Mouse (Mus musculus) forebrain, embryonic 12.5 days (tissue): ENCODE measurements around the gene Fam120b. TPM values are rescaled to one million over a fixed set of nuclear protein-coding genes. Genes with fewer than 3 reads are reported as not detected.
A peak's percentile ranks its signal among the peaks of the same experiment; 100 is the strongest.

Experiments used
- ATAC-seq: fragments of 200-750 bp; cut with Nextera tagmentation; 2 replicates; pipeline ENCODE4 v1.8.0; 2017; ENCODE audit warnings: moderate TSS enrichment; ENCODE audit not compliant: low FRiP score
- H3K27ac ChIP-seq: fragments of 300-500 bp; sonication (generic); 2 replicates; pipeline ENCODE4 v1.5.1; 2016; ENCODE audit warnings: mild to moderate bottlenecking
- H3K27me3 ChIP-seq: fragments of 300-500 bp; sonication (generic); 2 replicates; pipeline ENCODE4 v1.6.1; 2016; ENCODE audit warnings: mild to moderate bottlenecking
- H3K36me3 ChIP-seq: fragments of 300-500 bp; sonication (generic); replicated peaks from 2 replicates; pipeline ENCODE4 v1.6.1; 2016; ENCODE audit warnings: mild to moderate bottlenecking
- H3K4me1 ChIP-seq: fragments of 300-500 bp; sonication (generic); 2 replicates; pipeline ENCODE4 v1.6.1; 2016
- H3K4me2 ChIP-seq: fragments of 300-500 bp; sonication (generic); 2 replicates; pipeline ENCODE4 v1.6.1; 2016; ENCODE audit warnings: mild to moderate bottlenecking, moderate library complexity
- H3K4me3 ChIP-seq: fragments of 300-500 bp; sonication (generic); replicated peaks from 2 replicates; pipeline ENCODE4 v1.5.1; 2016; ENCODE audit warnings: mild to moderate bottlenecking
- H3K9ac ChIP-seq: fragments of 300-500 bp; sonication (generic); 2 replicates; pipeline ENCODE4 v1.6.1; 2016; ENCODE audit warnings: mild to moderate bottlenecking
- H3K9me3 ChIP-seq: fragments of 300-500 bp; sonication (generic); 2 replicates; pipeline ENCODE4 v1.6.1; 2016
- WGBS: fragments of 180-500 bp; shearing (Covaris S2); methylation state at CpG from one replicate; pipeline ENCODE4 v1.1.7; 2016; 5-methylcytosine and 5-hydroxymethylcytosine counted together
- polyA plus RNA-seq: library from polyadenylated mRNA; unstranded; fragments of >200 nt; fragmentation: Nextera tagmentation; extraction: Ambion mirVana; gene quantifications from 2 replicates; pipeline ENCODE4 v1.2.1, GENCODE M21; 2016

The Fam120b gene
- polyA plus RNA-seq, result 41.4 and 42.1 TPM in 2 replicates

DNA sequence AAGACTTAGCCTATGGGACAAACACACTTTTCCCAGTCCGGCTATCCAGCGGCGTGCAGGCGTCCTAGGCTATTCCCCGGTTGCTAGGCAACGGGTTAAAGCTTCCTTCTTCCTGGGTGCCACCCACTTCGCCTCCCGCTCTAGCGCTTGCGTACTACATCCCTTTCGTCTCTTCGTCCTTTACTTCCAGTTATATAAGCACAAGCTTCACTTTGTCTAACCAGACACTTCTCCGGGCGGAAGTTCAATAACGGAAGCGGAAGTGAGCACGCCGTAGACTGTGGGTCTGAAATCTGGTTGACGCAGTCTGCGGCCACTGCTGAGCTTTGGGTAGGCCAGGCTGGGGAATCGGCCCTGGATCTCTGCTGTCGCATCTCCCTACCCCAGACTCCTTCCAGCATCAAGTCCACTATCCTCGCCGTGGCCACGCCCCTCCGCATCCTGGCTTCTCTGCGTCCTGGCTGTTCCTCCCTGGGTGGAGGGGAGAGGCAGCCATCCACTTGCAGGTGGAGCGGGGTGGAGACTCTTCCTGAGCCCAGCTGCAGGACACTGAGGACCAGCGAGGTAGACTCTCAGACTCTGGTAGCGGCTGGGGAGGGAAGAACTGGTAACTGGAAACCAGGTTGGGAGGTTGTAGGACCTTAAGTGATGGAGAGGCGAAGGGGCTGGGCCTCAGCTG lies at the start of gene Fam120b:
Fam120b (plus strand) TSS at position 206 of the 679 bp plus-strand sequence.
- WGBS, result 1% methylated on average over 31 of the region's 31 CpGs
- Histone ChIP-seq H3K4me1 (peaks cover 33% of the 10 kb centered on the region), H3K9me3 (no peaks in the 10 kb centered on the region), H3K27me3 (peaks cover 13% of the 10 kb centered on the region), H3K36me3 (no peaks in the 10 kb centered on the region), H3K27ac (peak within 1 kb of the TSS; percentile 89), H3K9ac (peak within 1 kb of the TSS; percentile 74), H3K4me2 (peak within 1 kb of the TSS; percentile 91), H3K4me3 (peak within 1 kb of the TSS; percentile 62)
- ATAC-seq, result peak; percentile 98

DNA sequence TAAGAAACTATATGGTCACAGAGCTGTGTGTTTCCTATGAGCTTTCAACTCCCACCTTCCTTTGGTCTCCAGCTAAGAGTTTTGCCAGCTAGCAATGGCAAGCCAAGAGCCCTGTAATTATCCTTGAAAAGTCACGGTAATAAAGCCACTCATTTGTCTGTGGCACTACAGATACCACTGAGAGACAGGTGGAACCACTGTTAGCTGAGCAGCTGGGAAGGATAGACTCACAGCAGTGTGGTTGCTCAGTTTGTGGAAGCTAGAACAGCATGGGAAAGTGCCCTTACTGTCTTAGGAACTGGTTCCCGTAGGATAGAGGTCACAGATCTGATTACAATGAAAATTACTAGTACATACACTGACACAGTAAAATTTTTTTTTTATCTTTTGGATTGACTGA lies 45.9 kb upstream of the Fam120b start:
- H3K4me2 ChIP-seq, result no peak overlapping the region
- no peak overlapping the region for H3K4me3 ChIP-seq
- no peak overlapping the region for H3K9ac ChIP-seq
- no peaks in the 10 kb centered on the region for H3K27me3 ChIP-seq
- no peaks in the 10 kb centered on the region for H3K4me1 ChIP-seq
- no peak overlapping the region for H3K27ac ChIP-seq
- H3K9me3 ChIP-seq, result no peaks in the 10 kb centered on the region
- WGBS, result 87% methylated on average over 2 of the region's 2 CpGs
- H3K36me3 ChIP-seq, result no peaks in the 10 kb centered on the region
- no peak for ATAC-seq

DNA sequence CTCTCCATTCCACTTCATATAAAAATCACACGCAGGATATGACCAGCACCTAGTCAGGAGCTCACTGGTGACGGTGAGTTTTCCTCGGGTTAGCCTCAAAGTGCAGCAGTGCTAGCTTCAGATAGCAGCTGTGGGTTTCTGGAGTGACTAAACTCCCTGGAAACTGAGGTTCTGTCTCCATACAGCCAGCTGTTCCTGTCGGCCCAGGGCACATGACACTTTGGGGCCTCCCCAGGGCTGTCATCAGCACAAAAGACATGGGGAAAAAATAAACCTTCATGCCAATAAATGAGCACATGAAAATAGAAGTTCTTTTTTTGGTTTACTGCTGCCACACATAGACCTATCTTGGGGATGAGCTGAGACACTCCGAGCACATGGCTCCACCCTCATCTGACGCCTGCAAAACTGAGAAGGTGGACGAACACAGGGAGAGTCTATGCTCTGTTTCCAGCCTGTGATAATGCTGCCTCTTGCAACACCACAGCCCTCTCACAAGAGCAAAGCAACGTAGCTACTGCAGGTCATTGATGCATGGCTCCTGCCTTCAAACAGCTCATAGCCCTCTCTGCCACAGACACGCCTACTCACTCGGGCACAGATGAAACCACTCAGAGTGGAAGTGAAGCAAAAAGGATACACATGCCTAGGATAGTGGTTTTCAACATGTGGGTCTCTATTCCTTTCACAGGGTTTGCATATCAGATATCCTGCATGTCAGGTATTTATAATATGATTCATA lies 43.0 kb upstream of the Fam120b start:
- Histone ChIP-seq H3K36me3 (no peaks in the 10 kb centered on the region), H3K27me3 (no peaks in the 10 kb centered on the region), H3K4me3 (no peak overlapping the region), H3K9me3 (no peaks in the 10 kb centered on the region), H3K4me1 (no peaks in the 10 kb centered on the region), H3K27ac (no peak overlapping the region), H3K9ac (no peak overlapping the region), H3K4me2 (no peak overlapping the region)
- no peak for ATAC-seq
- 76% methylated on average over 10 of the region's 10 CpGs for WGBS

DNA sequence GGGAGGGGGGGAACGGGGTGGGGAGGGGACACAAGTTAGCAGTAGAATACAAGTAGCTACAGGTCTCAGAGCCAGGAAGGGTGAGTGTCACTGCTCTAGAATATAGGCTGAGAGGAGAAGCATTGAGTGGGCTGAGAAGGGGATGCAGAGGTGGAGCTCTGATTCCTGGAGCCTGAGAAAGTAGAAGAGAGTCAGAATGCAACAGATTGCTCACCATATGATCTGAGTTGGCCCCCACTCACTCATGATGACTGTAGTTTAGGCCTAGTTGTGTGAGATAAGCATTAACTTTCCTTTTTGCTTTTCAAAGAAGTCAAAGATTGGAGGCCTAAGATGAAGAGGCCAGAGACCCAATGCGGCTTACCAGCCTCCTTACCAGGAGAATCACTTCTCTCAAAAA lies 42.0 kb upstream of the Fam120b start:
- no peaks in the 10 kb centered on the region for H3K27me3 ChIP-seq
- ATAC-seq, result no peak
- H3K9ac ChIP-seq, result no peak overlapping the region
- no peak overlapping the region for H3K4me3 ChIP-seq
- no peak overlapping the region for H3K27ac ChIP-seq
- H3K4me1 ChIP-seq, result no peaks in the 10 kb centered on the region
- H3K4me2 ChIP-seq, result no peak overlapping the region
- no peaks in the 10 kb centered on the region for H3K36me3 ChIP-seq
- no peaks in the 10 kb centered on the region for H3K9me3 ChIP-seq
- WGBS, result 88% methylated on average over 2 of the region's 2 CpGs

DNA sequence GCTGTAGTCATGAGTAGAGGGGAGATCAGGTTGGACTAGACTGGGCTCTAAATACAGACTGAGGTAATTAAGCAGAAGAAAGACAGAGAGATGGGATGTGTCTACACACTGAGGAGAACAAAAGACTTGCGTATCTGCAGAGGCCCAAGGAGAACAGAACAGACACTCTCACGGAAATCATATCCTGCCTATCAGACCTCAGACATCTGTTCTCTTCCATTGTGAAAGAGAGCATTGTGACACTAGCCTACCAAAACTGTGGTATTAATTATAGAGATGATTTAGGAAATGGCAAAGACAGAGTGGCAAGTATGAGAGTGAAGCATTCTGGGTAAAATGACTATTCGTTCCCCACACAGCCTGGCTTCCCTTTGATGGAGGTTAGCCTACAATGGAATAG lies 40.9 kb upstream of the Fam120b start:
- Histone ChIP-seq H3K4me1 (no peaks in the 10 kb centered on the region), H3K9ac (no peak overlapping the region), H3K4me3 (no peak overlapping the region), H3K4me2 (no peak overlapping the region), H3K27me3 (no peaks in the 10 kb centered on the region), H3K9me3 (no peaks in the 10 kb centered on the region), H3K27ac (no peak overlapping the region), H3K36me3 (no peaks in the 10 kb centered on the region)
- 91% methylated on average over 3 of the region's 3 CpGs for WGBS
- no peak for ATAC-seq

DNA sequence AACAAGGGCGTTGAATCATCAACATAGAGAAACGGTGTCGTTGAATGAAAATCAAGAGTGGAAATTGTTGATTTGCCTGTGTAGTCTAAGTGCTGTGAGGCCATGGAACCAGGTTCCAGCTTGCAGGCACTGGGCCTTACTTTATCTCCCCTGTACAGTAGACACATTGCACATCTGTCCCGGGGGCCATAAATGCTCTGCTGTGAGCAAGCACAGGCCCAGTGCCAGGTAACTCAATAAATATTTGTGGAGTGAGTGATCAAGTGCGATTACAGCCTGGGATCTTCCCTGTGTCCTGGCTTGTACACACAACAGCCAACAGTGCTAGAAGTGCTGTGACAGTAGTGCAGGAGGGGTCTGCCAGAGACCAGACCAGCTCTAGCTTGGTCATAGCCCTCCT lies 39.5 kb upstream of the Fam120b start:
- WGBS, result 92% methylated on average over 5 of the region's 5 CpGs
- ATAC-seq, result no peak
- Histone ChIP-seq H3K9me3 (no peaks in the 10 kb centered on the region), H3K4me1 (no peaks in the 10 kb centered on the region), H3K27me3 (no peaks in the 10 kb centered on the region), H3K9ac (no peak overlapping the region), H3K27ac (no peak overlapping the region), H3K4me2 (no peak overlapping the region), H3K36me3 (no peaks in the 10 kb centered on the region), H3K4me3 (no peak overlapping the region)

DNA sequence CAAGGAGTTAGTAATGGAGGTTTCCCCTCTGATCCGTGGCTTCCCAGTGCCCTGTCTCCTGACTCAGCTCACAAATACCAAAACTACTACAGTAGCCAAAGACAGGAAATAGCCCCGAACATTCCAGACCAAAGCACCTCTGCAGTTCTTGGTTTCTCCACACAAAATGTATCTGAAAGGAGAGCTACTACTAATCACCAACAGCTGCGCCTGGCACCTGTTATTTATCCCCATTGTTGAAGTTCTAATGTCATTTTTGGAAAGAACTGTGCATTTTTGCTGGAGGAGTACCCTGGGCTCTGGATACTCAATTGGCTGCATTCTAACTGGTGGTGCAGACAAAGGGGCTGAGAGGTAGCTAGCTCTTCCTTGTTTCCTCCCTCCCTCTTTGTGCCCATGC lies 38.9 kb upstream of the Fam120b start:
- 83% methylated on average over 3 of the region's 3 CpGs for WGBS
- Histone ChIP-seq H3K4me2 (no peak overlapping the region), H3K27ac (no peak overlapping the region), H3K9me3 (no peaks in the 10 kb centered on the region), H3K4me3 (no peak overlapping the region), H3K9ac (no peak overlapping the region), H3K36me3 (no peaks in the 10 kb centered on the region), H3K4me1 (no peaks in the 10 kb centered on the region), H3K27me3 (no peaks in the 10 kb centered on the region)
- ATAC-seq, result no peak

DNA sequence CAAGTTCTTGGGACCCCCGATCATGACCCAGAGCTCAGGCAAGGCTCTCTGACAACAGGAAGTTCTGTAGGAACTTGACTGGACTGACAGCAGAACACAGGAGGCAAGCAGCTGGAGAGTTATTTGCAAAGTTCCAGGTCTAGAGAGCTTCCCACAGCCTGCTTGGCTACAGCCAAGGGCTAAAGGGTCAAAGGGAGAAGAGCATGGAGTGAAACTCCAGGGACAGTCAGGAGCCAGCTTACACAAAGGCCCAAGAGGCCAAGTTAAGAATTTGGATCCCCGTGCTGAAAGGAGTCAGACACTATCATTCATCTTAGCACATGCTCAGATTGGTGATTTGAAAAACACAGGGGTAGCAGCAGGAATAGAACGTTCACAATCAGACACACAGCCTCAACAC lies 32.3 kb upstream of the Fam120b start:
- ATAC-seq, result no peak
- Histone ChIP-seq H3K36me3 (peaks cover 27% of the 10 kb centered on the region), H3K4me2 (no peak overlapping the region), H3K4me1 (peaks cover 3% of the 10 kb centered on the region; the same call in 1 of the 2 replicates), H3K9me3 (no peaks in the 10 kb centered on the region), H3K27ac (no peak overlapping the region), H3K9ac (no peak overlapping the region), H3K4me3 (no peak overlapping the region), H3K27me3 (no peaks in the 10 kb centered on the region)
- WGBS, result 76% methylated on average over 3 of the region's 3 CpGs

DNA sequence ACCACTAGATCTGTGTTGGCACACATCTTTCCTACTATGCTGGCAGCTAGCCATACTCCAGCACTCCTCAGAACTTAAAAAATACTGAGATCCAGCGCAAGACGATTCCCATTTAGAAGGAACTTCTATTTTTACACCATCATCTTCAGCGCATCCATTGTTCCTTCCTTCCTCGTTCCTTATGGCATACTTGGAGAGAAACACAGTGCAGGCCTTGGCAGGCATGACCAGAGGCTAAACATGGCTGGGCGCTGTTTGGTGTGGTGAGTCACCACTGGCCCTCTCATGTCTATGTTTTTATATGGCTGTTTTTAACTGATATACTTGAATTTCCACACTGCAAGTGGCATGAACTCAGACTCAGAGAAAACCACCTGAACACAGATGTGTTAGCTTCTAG lies 30.4 kb upstream of the Fam120b start:
- Histone ChIP-seq H3K4me1 (peaks cover 23% of the 10 kb centered on the region), H3K9me3 (no peaks in the 10 kb centered on the region), H3K36me3 (peaks cover 47% of the 10 kb centered on the region), H3K9ac (no peak overlapping the region), H3K27me3 (no peaks in the 10 kb centered on the region), H3K4me2 (no peak overlapping the region), H3K27ac (0 out of 2 replicates have a peak overlapping the region, but pooled peaks have one; percentile 6), H3K4me3 (no peak overlapping the region)
- no peak for ATAC-seq
- WGBS, result 83% methylated on average over 5 of the region's 5 CpGs

DNA sequence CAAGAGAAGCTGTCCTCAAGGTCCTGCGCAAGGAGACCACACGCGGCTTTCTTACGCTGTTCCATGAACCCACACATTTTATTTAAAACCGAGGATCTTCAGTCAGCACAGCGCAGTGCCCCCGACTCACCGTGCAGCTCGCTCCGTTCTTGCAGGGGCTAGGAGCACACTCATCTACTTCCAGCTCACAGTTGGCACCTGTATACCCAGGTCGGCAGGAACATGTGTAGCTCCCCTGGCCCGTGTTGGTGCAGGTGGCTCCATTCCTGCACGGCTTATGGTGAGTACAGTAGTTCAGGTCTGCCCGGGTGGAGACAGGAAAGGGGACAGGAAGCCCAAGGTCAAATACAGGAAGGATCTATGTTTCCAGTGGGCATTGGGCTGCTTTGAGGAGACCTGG lies 25.6 kb upstream of the Fam120b start:
- Histone ChIP-seq H3K4me1 (peaks cover 60% of the 10 kb centered on the region), H3K27me3 (peaks cover 14% of the 10 kb centered on the region), H3K4me2 (peak overlapping the region; percentile 90), H3K4me3 (peak overlapping the region; percentile 24; the same call in 1 of the 2 replicates), H3K9ac (0 out of 2 replicates have a peak overlapping the region, but pooled peaks have one; percentile 5), H3K9me3 (no peaks in the 10 kb centered on the region), H3K27ac (0 out of 2 replicates have a peak overlapping the region, but pooled peaks have one; percentile 13), H3K36me3 (peaks cover 65% of the 10 kb centered on the region)
- ATAC-seq, result no peak
- 92% methylated on average over 14 of the region's 14 CpGs for WGBS

DNA sequence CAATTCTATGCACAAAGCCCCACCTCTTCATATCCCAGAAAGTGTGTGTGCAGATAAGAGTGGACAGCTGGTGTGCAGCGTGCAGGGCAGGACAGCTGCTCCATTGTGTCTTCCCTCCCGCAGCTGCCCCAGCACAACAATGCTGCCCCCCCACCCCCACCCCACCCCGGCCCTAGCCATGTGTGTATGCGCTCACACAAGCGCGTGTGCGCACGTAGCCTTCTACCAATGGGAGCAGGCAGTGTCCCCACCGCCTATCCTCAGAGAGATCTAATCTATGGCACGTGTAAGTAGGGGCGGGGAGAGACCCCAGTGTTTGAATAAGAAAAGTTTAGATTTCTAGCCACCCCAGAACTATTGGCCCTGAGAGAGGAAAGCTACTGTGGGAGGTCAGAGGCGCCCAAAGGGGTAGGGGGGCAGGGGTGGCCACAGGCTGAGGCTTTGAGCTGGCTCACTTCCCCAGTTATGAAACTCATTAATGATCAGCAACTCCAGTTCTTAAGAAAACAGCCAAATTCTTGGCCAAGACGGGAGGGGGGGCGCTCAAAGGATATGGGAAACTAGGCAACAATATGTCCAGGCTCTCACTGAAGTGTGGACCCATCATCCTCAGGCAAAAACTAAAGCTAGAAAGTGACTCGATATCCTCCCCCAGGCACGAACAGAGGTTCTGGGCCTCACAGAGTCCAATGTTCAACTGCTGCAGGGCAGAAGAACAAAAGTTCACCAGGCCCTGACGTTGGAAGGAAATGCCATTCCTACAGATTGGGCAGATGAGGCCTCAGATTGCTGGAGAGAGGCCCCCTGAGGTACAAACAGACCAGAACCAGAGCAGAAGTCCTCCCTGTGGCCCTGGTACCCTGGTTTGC lies 23.8 kb upstream of the Fam120b start:
- Histone ChIP-seq H3K4me1 (peaks cover 64% of the 10 kb centered on the region), H3K27ac (peak overlapping the region; percentile 74), H3K27me3 (peaks cover 14% of the 10 kb centered on the region), H3K4me3 (peak overlapping the region; percentile 89), H3K4me2 (peak overlapping the region; percentile 90), H3K9ac (peak overlapping the region; percentile 93), H3K9me3 (no peaks in the 10 kb centered on the region), H3K36me3 (peaks cover 51% of the 10 kb centered on the region)
- ATAC-seq, result peak; percentile 44
- WGBS, result 17% methylated on average over 17 of the region's 17 CpGs
